Mouse (Mus musculus) thymus, postnatal 14 days (tissue): ENCODE measurements around the gene Wtip.
"Not testable (repeated sequence)": the region's sequence is repeated elsewhere in the genome, so short reads cannot be mapped to it uniquely, and the experiment has no call there.

Experiments
- DNase-seq: peaks from one replicate; pipeline ENCODE4 v3.0.0; 2021

Wtip gene

GRCm38 (mm10) chr7:34116601-34117000 is 16.5 kb downstream of the Wtip start:
- no peak for DNase-seq

GRCm38 (mm10) chr7:34109190-34109589 is 23.9 kb downstream of the Wtip start:
- no peak for DNase-seq

GRCm38 (mm10) chr7:34101276-34101675 is 31.8 kb downstream of the Wtip start:
- no peak for DNase-seq

- no peak for DNase-seq
These were observed 33.1 kb downstream of the Wtip start for GRCm38 (mm10) chr7:34100002-34100401.

GRCm38 (mm10) chr7:34094911-34095481 is 38.1 kb downstream of the Wtip start, which contains the start of gene Scgb1b30:
Gene Scgb1b30 (plus strand): TSS chr7:34095431.
- DNase-seq = no peak

GRCm38 (mm10) chr7:34068132-34068531 is 64.9 kb downstream of the Wtip start:
- DNase-seq = not testable (repeated sequence)
